Mouse (Mus musculus): ENCODE measurements around the gene Dcun1d2.

Gene Dcun1d2

DNA sequence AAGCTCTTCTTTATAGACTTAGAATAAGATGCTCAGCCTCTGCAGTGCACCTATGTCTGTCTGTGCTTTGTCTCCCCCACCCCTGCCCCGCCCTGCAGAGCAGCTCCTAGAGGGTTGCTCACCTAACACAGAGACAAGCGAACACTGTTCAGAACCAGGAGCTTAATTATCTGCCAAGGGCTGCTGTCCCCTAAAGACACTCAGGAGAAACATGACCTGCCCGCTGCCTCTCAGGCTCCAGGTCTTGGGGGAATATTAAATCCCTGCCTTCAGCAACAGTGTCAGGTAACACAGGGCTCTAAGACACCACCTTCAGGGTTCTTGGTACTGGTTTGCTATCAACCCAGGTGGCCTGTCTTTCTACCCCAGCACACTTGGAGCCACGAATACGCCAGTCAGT lies 34.5 kb downstream of the Dcun1d2 start:
- no peak for DNase-seq

DNA sequence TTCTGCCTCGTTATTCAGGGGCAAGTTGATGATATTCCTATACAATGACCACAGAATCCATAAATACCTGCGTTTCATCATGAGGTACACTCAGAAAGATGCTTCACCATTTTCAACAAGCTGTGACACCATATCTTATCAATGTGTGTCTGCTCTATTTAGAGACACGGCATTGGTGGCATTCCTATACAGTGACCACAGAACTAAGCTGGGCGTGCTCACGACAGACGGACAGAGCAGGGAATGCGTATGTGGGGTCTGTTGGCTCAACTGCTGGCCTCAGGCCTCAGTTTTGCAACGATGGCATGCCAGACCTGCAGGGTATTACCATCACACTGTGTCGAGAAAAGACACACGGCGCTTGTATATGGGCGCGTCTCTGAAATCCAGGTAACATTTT lies 35.1 kb downstream of the Dcun1d2 start:
- DNase-seq: no peak

DNA sequence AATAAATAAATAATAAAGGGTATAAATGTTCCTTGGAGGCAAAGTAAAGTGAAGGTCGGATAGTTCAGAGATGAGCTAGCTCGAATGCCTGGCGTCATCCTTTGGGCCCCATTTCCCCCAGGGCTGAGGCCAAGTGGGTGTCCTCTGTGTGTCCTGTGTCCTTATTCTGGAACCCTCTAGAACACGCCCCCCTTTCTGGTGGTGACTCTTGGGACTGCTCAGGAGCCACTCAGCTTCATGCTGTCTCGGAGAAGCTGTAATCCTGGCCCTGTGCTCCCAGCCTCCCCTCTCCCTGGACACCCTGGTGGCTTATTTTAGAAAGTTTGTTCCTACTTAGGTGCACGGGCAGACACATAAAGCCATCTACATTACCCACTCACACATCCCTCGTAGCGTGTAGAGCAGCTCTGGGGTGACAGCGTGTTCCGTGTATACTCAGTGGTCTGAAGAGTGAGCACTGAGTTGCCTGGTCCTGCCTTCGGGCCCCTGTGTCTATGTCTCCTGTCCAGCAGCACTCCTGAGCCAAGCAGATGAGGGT lies 43.5 kb downstream of the Dcun1d2 start:
- no peak for DNase-seq

DNA sequence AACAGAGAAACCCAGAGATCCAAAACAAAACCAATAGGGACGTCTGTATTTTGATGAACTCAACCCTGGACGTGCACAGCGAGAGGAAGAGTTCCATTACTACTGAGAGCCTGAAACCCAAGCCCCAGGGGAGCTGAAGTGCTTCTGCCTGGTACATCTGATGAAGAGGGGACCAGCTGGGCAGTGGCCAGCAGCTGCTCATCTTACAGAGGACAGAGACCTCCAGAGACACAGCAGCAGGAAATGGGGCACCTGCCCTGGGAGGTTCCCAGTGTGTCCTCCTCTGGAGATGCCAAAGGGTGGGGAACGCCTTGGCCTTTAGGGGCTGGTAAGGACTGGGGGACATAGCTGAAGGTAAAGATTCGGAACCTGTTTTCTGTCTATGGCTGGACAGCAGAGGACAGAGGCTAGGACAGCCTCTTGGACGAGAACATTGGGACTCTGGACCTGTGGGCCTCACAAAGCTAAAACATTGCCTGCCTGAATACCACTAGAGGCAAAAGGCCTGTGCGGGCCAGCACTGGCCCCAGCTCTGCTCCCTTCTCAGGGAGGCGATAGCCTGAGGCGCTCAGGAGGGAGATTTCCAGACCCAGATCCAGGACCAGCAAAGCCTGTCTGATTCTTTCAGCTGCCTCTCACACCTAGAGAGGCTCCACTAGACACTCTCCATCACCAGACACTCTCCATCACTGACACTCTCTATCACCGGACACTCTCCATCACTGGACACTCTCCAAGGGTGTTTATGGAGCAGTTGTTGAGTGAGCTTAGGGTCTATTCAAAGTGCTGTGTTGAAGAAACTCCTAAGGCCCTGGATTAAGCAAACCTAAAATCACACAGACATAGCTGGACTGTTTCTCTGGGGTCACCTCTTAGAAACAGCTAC lies 44.7 kb downstream of the Dcun1d2 start:
- DNase-seq: no peak

DNA sequence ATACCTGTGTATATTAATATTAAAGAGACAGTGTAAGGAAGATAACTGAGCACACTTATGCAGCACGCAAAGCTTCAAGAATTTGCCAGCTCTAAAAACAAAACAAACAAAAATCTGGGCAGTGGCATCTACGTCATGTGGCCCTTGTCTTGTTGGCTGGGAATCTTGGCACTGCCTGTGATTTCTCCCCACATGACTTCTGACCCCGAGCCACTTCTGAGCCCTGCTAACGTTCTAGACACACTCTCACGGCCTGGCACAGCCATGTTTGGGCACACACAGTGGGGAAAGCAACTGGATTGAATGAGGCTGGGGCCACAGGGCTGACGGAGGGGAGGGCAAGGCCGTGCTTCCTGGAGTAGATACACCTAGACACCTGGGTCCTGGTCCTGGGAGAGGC lies 47.2 kb downstream of the Dcun1d2 start:
- peak; percentile 60 for DNase-seq

DNA sequence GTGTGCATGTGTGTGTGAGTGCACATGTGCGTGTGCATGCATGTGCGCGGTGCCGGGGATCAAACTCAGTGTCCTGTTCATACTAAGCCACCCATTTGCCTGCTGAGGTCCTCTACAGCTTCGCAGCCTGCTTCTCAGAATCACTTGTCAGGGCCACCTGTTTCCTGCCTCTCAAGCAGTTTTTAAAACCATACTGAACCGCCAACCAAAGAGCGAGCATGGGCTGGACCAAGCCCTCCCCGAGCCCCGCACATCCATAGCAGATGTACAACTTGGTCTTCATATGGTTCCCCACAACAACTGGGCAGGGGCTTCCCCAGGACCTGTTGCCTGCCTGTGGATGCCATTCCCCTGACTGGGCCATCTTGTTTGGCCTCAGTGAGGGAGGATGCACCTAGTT lies 47.9 kb downstream of the Dcun1d2 start:
- no peak for DNase-seq

DNA sequence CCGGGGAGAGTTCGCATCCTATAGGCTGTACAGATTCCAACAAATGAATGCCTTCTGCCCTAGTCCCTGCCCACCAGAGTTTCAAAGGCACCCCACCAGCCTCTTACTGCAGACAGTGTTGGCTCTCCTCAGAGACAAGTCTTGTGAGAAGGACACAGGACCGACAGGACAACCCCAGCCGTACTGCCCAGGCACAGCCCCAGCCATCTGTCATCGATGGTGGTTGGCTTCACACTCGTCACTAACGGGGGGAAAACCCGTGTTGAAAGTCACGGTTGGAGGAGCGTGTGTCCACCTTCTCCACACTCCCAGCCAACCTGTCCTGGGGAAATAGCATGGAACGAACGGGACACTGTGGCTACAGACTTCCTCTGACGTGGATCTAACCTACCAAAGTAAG lies 53.1 kb downstream of the Dcun1d2 start:
- DNase-seq: no peak

DNA sequence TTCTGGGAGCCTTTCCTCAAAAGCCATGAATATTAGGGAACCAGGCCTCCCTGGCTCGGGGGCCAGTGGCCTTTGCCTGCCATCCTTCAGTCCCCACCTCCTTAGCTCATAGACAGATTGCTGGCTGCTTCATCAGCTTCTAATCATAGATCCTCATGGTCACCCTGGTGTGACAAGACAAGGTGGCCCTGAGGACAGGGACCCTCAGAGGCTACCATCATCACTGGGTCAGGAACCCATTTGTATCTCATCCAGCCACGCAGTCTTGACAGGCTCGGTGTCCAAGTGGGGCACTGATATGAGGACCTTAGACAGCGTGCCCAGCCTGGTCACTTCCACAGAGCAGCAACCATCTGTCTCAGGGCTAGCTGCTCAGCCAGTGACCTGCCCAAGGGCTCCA lies 57.5 kb downstream of the Dcun1d2 start:
- DNase-seq: no peak

DNA sequence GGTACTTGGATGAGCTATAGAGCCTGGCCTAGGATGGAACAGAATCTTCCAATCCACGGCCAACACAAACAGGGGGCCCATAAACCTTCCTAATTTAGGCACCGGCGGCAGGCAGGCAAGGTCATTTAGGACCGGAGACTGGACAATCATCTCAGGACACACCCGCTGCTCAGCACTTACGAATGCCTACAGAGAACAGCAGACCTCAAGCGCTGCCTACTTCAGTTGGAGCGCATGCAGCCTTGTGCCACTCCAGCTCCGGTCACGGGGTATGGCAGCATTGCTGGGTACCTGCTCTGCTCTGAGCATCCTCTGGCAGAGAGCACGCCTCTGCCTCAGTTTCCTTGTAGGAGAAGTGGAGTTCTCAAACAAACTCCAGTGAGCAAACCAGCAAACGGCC lies 58.1 kb downstream of the Dcun1d2 start:
- no peak for DNase-seq

DNA sequence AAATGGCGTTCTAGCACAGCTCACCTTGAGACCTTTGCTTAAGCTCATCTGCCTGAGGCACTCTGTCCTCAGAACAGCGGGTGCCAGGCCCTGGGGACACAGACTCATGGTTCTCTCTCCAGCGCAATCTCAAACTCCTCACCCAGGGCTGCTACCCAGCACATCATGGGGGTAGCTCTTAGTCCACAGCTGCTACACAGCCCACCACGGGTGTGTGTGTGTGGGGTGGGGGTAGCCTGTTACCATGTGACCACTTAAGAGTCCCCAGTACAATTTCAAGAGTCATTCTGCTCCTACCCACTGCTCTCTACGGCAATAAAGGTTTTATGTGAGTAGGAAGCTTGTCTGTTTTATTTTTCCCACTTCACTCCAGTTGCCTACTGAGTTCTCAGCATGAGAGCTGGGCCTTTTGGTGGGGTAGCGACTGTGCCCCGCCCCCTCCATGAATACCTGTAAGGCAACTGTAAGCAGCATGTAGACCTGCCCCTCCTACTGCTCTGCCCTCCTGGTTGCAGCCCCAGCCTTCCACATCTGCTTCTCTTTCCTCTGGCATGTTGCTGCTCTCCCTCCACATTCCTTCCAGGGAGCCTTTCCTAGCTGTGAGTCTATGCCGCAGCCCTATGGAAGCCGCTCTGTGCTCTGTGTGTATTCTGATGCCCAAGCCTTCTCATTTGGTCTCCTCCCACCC lies 58.9 kb downstream of the Dcun1d2 start:
- DNase-seq: no peak

DNA sequence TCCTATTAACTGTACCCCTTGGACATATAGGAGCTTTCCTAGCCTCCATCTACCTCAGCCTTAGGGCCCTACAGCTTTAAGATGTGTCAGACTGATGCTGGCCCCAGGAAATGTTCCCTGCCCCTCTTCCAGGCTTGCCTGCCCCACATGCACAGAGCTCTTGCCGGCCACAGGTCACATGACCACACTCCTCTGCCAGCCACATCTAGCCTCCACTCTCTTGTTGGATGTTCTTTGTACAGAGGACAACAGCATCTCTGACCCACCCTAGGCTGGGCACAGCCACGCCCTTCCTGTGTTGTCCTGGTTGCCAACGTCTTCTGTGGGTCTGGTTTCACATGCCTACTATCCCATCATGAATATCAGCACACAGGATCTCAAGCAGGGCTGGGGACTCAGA lies 60.7 kb downstream of the Dcun1d2 start:
- no peak for DNase-seq

DNA sequence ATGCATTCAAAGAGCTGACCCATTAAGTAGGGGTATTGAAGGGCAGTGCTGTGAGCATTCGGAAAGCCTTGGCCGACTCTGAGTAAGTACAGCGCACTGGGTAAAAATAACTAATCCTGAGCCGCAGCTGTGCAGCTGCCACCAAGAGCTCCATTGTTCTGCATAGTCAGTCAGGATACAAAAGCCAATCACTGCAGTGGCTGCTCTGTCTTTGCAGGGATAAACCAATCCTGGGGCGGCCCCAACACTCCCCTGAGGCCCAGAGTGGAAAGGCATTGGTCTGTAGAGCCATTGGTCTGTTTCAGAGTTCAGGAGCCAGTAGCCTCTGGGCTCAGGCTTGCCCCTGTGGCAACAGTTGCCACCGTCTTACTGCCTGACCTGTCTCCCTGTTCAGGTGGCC lies 61.6 kb downstream of the Dcun1d2 start:
- no peak for DNase-seq

DNA sequence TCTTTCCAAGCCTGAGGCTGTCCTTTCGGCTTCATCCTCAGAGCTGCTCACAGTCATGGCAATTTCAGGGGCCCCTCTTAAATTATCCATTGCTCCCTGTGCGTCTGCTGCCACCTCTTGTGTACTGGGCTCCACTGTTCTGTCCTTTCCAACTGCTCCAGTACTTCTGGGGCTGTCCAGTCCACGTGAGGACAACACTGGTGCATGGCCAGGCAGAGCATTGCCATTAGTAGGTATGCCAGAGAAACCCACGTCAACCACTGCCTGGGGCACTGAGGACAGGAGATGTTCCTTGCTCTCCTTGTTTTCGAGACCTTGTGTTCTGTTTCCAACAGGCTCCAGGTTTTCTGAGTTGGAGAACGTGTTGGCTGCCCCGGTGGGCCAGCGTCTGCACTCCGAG lies 63.5 kb downstream of the Dcun1d2 start:
- DNase-seq: no peak

DNA sequence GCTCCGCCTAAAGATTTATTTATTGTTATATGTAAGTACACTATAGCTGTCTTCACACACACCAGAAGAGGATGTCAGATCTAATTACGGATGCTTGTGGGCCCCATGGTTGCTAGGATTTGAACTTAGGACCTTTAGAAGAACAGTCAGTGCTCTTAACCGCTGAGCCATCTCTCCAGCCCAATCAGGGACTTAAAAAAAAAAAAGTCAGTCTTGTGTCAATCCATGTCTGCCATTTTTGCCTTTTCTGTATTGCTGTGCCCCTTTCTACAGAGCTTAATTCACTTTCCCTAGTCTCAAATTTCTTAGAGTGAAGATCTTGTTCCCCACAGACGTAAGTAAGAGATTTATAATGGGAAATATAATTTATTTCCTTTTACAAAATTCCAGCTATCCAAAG lies 69.5 kb downstream of the Dcun1d2 start:
- no peak for DNase-seq

DNA sequence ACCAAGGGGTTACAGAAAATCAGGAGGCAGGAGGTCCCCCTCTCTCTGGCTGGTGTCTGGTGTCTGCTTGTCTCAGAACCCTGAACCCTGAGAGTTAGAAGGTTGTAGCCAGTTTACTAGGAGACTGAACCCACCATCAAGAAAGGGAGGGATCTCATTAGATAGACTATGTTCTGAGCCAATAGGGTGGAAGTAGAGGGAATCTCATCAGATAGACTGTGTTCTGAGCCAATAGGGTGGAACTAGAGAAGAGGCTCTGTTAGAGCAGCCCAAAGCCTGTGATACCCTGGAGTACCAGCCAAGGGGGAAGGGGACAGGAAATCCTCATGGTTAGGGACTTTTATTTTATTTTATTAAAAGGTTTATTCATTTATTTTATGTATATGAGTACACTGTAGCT lies 69.9 kb downstream of the Dcun1d2 start:
- DNase-seq: no peak

DNA sequence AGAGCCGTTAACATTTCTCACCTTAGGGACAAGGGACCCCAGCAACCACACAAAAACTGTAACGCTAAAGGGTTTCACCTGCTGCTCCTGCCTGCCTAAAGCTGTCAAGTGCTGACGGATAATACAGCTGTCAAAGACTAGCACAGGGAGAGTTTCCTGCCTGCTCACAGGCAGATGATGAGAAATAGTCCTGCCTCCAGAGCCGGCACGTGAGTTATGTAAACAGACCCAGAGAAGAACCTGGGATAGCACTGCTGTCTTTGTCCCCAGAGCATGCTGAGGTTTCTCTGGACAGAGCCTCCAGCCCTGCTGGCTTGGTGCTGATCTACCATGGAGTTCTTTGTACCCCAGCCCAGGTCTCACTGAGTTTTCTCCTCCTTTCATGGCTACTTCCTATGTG lies 70.8 kb downstream of the Dcun1d2 start:
- DNase-seq: no peak

DNA sequence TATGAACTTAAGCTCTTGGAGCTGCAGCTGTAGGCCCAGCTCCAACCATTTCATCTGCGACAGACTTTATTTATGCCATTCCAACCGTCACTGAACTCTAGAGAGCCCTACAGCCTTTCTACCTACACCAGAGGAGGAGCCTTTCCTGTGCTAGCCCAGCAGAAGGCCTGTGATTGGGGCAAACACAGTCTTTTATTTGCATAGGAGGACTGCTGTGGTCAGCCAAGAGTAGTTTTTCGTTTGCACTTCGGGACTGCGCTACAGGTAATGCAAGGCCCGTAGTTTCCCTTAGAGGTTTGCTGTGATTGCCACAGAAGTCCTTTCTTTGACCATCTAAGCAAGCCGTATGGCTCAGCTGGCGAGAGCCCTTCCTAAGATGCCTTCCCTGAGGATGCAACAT lies 71.5 kb downstream of the Dcun1d2 start:
- no peak for DNase-seq

DNA sequence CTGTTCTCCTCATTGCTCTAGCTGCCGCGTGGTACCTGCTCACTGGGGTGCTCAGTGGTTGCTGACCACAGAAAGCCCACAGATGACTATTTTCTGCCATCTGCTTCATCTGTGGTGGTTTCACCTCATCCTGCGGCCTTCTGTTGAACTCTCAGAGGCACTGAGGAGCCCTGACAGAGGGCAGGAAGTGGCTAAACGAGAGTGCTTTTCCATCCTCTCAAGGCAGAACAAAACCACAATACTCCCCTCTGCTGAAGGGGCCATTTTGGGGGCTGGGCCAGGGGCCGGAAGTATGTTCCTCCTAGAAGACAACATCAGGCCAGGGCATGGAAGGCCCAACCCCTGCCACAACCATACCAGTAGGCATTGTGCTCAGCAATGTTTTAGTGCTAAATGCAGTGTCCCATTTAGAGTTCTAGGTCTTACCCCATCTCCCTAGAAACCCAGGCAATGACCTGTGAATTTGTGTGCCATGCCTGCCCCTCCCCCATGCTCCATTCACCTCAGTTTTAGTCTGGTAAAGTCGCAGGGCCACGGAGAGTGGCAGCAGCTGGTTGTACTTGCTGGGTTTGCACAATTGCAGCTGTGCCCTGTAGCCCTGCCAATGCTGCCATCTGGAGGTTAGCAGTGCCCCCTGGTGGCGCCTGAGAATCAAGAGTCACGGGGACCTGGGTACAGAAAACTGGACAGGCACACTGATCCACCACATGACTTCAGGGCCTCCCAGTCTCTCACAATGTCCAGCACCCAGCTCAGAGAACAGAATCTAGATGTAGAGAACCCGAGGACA lies 74.3 kb downstream of the Dcun1d2 start:
- peak; percentile 86 for DNase-seq

DNA sequence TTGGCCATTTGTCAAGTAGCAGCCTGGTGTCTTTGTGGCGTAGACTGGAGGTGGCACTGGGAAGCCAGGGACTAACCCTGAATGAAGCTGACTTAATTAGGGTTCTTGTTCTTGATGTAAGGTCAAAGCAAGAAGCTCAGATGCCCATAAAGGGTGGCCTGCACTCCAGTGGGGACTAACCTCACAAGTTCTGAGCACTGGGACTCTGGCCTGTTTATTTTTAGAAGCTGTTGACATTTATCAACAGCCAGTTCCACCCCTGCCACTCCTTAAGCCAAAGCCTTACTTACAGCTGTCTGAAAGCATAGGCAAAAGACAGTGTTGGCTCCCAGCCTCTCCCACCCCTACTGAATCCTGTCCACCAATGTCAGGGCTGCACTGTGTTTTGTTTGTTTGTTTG lies 78.2 kb downstream of the Dcun1d2 start:
- no peak for DNase-seq

DNA sequence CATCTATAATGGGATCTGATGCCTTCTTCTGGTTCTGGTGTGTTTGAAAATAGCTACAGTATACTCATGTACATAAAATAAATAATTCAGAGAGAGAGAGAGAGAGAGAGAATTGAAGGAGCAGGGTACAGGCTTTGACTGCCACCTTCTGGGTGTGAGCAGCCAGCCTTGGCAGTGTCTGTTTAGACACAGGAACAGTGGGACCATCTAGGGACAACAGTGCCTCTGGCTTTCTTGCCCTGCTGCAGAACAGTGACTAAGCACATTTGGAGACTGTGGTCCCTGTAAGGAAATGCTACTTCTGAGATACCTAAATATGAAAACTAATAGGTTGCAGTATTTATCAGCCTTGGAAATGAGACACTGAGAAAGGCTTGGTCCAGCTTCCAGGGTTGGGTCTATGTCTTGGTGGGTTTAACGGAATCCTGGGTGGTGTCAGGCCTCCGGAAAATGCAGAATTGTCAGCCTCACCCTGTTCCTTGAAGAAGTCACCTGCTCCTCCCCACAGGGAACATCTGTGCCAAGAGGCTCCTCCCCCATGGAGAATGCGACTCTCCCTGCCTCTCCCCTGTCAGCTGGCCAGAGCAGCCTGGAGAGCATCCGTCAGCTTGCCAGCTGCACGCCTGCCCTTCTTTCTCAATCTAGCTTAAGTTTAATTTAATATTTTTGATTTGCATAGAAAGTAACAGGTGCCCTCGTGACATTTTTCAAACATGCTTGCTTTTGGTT lies 79.1 kb downstream of the Dcun1d2 start:
- peak; percentile 28 for DNase-seq

DNA sequence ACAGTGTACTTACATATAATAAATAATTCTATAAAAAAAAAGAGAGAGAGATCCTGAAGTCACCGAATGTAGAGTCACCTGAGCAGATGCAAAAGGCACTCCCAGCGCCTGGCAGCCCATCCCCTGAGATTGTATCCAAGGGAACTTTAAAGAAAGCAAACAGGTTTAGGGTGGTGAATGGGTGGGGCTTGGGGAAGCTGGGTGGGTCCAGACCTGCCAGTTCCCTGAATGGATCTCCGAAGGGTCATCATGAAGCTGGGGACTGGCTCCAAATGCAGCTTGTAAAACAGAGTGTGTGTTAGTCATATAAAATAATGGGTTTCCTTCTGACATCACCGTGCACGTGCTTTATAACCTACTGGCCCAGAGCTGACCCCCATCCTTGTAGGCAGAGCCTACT lies 81.6 kb downstream of the Dcun1d2 start:
- DNase-seq: no peak

Measured in kidney, adult 11 months (tissue).